Mouse (Mus musculus) erythroblast, embryonic 14.5 days (primary cell): ENCODE data around the gene Tgds. TPM values are rescaled to one million over a fixed set of nuclear protein-coding genes. Genes with fewer than 3 reads are reported as not detected.
"Not testable (repeated sequence)": the region's sequence is repeated elsewhere in the genome, so short reads cannot be mapped to it uniquely, and the experiment has no call there.

Source experiments
- H3K27me3 ChIP-seq: 2 replicates; pipeline ENCODE4 v1.6.1; 2012; ENCODE audit warnings: inconsistent platforms; ENCODE audit not compliant: control insufficient read depth
- H3K36me3 ChIP-seq: 2 replicates; pipeline ENCODE4 v1.6.1; 2012; ENCODE audit warnings: mild to moderate bottlenecking, inconsistent platforms; ENCODE audit not compliant: control insufficient read depth
- H3K4me1 ChIP-seq: 2 replicates; pipeline ENCODE4 v1.6.1; 2012; ENCODE audit warnings: inconsistent platforms; ENCODE audit not compliant: control insufficient read depth
- H3K4me3 ChIP-seq: replicated peaks from 2 replicates; pipeline ENCODE3; 2012; ENCODE audit warnings: moderate library complexity, mild to moderate bottlenecking, inconsistent platforms
- H3K9me3 ChIP-seq: 2 replicates; pipeline ENCODE4 v1.6.1; 2012; ENCODE audit warnings: low read length, inconsistent platforms, mixed read lengths; ENCODE audit not compliant: control insufficient read depth
- GATA1 ChIP-seq: IDR thresholded peaks from 2 replicates; pipeline ENCODE4 v1.6.1; 2012; ENCODE audit warnings: low read length, inconsistent platforms, mixed read lengths
- TAL1 ChIP-seq: IDR thresholded peaks from 3 replicates; pipeline ENCODE4 v1.6.1; 2012; ENCODE audit warnings: low read length, inconsistent platforms, mixed read lengths
- polyA plus RNA-seq: library from polyadenylated mRNA; stranded (reverse); fragments of >175 nt; gene quantifications from 2 replicates; pipeline ENCODE4 v1.2.3, GENCODE M21; 2012

Gene Tgds
- polyA plus RNA-seq, 1 experiment, result not detected

GRCm38 (mm10) chr14:118162640-118163039, 30.1 kb upstream of the Tgds start:
- H3K36me3 ChIP-seq, result peaks cover 33% of the 10 kb centered on the region
- TF ChIP-seq TAL1, result no peak
- no peak for TF ChIP-seq GATA1

GRCm38 (mm10) chr14:118161751-118162150, 29.2 kb upstream of the Tgds start:
- H3K36me3 ChIP-seq, result peaks cover 34% of the 10 kb centered on the region
- H3K4me1 ChIP-seq, result no peaks in the 10 kb centered on the region
- no peaks in the 10 kb centered on the region for H3K9me3 ChIP-seq

More at GRCm38 (mm10) chr14:118162640-118163039, 30.1 kb upstream of the Tgds start:
- Histone ChIP-seq H3K9me3 (no peaks in the 10 kb centered on the region), H3K4me1 (no peaks in the 10 kb centered on the region), H3K27me3 (no peaks in the 10 kb centered on the region), H3K4me3 (no peak overlapping the region)

GRCm38 (mm10) chr14:118157146-118157545, 24.6 kb upstream of the Tgds start:
- H3K36me3 ChIP-seq, result peaks cover 55% of the 10 kb centered on the region

More at GRCm38 (mm10) chr14:118161751-118162150, 29.2 kb upstream of the Tgds start:
- H3K4me3 ChIP-seq, result no peak overlapping the region
- no peaks in the 10 kb centered on the region for H3K27me3 ChIP-seq
- TF ChIP-seq GATA1, result no peak
- TF ChIP-seq TAL1, result no peak

GRCm38 (mm10) chr14:118156740-118157139, 24.2 kb upstream of the Tgds start:
- no peaks in the 10 kb centered on the region for H3K9me3 ChIP-seq
- no peaks in the 10 kb centered on the region for H3K27me3 ChIP-seq
- no peak overlapping the region for H3K4me3 ChIP-seq
- no peaks in the 10 kb centered on the region for H3K4me1 ChIP-seq
- peaks cover 52% of the 10 kb centered on the region for H3K36me3 ChIP-seq
- TF ChIP-seq GATA1, result no peak
- no peak for TF ChIP-seq TAL1

More at GRCm38 (mm10) chr14:118157146-118157545, 24.6 kb upstream of the Tgds start:
- TF ChIP-seq TAL1, result no peak
- no peak for TF ChIP-seq GATA1
- no peaks in the 10 kb centered on the region for H3K9me3 ChIP-seq
- H3K27me3 ChIP-seq, result no peaks in the 10 kb centered on the region
- no peaks in the 10 kb centered on the region for H3K4me1 ChIP-seq
- H3K4me3 ChIP-seq, result no peak overlapping the region

GRCm38 (mm10) chr14:118156056-118156455, 23.5 kb upstream of the Tgds start:
- H3K36me3 ChIP-seq, result peaks cover 48% of the 10 kb centered on the region
- not testable (repeated sequence) for H3K9me3 ChIP-seq, H3K4me3 ChIP-seq

GRCm38 (mm10) chr14:118152294-118152651, 19.7 kb upstream of the Tgds start:
- Histone ChIP-seq H3K4me1 (no peaks in the 10 kb centered on the region), H3K36me3 (peaks cover 36% of the 10 kb centered on the region), H3K27me3 (no peaks in the 10 kb centered on the region), H3K4me3 (no peak overlapping the region), H3K9me3 (no peaks in the 10 kb centered on the region)
- no peak for TF ChIP-seq TAL1

More at GRCm38 (mm10) chr14:118156056-118156455, 23.5 kb upstream of the Tgds start:
- H3K4me1 ChIP-seq, H3K27me3 ChIP-seq: not testable (repeated sequence)

GRCm38 (mm10) chr14:118151651-118152293, 19.2 kb upstream of the Tgds start:
- Histone ChIP-seq H3K4me1 (no peaks in the 10 kb centered on the region), H3K27me3 (no peaks in the 10 kb centered on the region), H3K4me3 (no peak overlapping the region), H3K36me3 (peaks cover 35% of the 10 kb centered on the region), H3K9me3 (no peaks in the 10 kb centered on the region)
- no peak for TF ChIP-seq GATA1
- TF ChIP-seq TAL1, result no peak

GRCm38 (mm10) chr14:118150656-118151551, 18.3 kb upstream of the Tgds start:
- no peak overlapping the region for H3K4me3 ChIP-seq
- H3K27me3 ChIP-seq, result no peaks in the 10 kb centered on the region
- TF ChIP-seq GATA1, result no peak
- TF ChIP-seq TAL1, result no peak
- peaks cover 28% of the 10 kb centered on the region for H3K36me3 ChIP-seq
- H3K4me1 ChIP-seq, result no peaks in the 10 kb centered on the region
- H3K9me3 ChIP-seq, result no peaks in the 10 kb centered on the region

- no peaks in the 10 kb centered on the region for H3K27me3 ChIP-seq
- TF ChIP-seq GATA1 (no peak), TAL1 (no peak)
These were observed 16.0 kb upstream of the Tgds start for GRCm38 (mm10) chr14:118148554-118148953.

More at GRCm38 (mm10) chr14:118148554-118148953, 16.0 kb upstream of the Tgds start:
- Histone ChIP-seq H3K36me3 (peaks cover 17% of the 10 kb centered on the region), H3K9me3 (no peaks in the 10 kb centered on the region), H3K4me1 (no peaks in the 10 kb centered on the region), H3K4me3 (no peak overlapping the region)
